Comparison of ENCODE assay signal across 26 mouse cellular contexts in the genomic region with DNA sequence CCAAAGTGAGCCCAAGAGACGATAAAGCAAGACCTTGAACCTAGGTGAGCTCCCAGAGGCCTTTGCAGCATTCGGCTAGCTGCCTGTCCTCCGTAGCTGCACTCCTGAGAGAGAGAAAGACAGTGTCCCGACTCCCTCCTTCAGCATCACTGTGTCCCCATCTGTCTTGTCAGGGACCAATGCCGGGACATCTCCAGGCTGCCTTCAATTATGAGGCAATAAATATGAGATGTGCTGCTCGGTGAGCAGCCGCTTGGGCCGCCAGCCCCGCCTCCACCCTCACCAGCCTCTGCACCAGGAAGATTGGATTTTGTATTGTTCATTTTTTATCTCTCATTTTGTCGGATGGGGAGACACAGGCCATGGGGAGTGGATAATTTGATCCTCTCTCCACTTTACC. TPM values are rescaled to one million over a fixed set of nuclear protein-coding genes. Genes with fewer than 3 reads are reported as not detected.
DNase-seq lines count a peak whose midpoint lies in the region; ATAC-seq and TF ChIP-seq lines count a peak whose summit lies in the region.
"Had no signal": no experiment of that assay in that cellular context is flagged by ENCODE, and none has a peak within 500 bp of the region (broad histone marks: within the 10 kb centered on the region; RNA-seq: fewer than 3 reads in every experiment).

No protein-coding gene starts in this region.

- 81% methylated on average over 10 of the region's 10 CpGs for WGBS in hindbrain, embryonic 10.5 days
- WGBS in hindbrain, postnatal 0 days, result 62% methylated on average over 10 of the region's 10 CpGs
- 44% methylated on average over 10 of the region's 10 CpGs for WGBS in hindbrain, embryonic 14.5 days
- 43% methylated on average over 10 of the region's 10 CpGs for WGBS in neural tube, embryonic 14.5 days
- 76% methylated on average over 10 of the region's 10 CpGs for WGBS in heart, embryonic 11.5 days (ENCODE audit: insufficient replicate concordance)

- no peak for TF ChIP-seq CTCF in hindbrain, postnatal 0 days (IDR thresholded peaks at IDR 0.05; ENCODE audit: low read depth)
- no peak for TF ChIP-seq CTCF in brain, embryonic 14.5 days (IDR thresholded peaks at IDR 0.05; ENCODE audit: borderline replicate concordance, extremely low read depth, insufficient read depth, insufficient read length)

- no peak overlapping the region for H3K4me2 ChIP-seq in hindbrain, postnatal 0 days (ENCODE audit: low read depth, low read length)
- H3K4me2 ChIP-seq in hindbrain, embryonic 14.5 days (replicated peaks), result no peak overlapping the region
- no peak overlapping the region for H3K4me2 ChIP-seq in neural tube, embryonic 14.5 days (ENCODE audit: low read depth, low read length)
- no peak overlapping the region for H3K4me2 ChIP-seq in heart, embryonic 11.5 days
- H3K4me2 ChIP-seq: embryonic facial prominence, embryonic 12.5 days; forebrain, embryonic 15.5 days; heart, embryonic 13.5 days had no signal

- no peak overlapping the region for H3K4me3 ChIP-seq in hindbrain, embryonic 10.5 days
- no peak overlapping the region for H3K4me3 ChIP-seq in hindbrain, postnatal 0 days (ENCODE audit: low read length)
- H3K4me3 ChIP-seq in hindbrain, embryonic 14.5 days (replicated peaks; ENCODE audit: low read length), result no peak overlapping the region
- no peak overlapping the region for H3K4me3 ChIP-seq in neural tube, embryonic 14.5 days (ENCODE audit: low read depth, low read length)
- H3K4me3 ChIP-seq in heart, embryonic 11.5 days (ENCODE audit: low read depth, low read length), result no peak overlapping the region
- H3K4me3 ChIP-seq: embryonic facial prominence, embryonic 12.5 days; forebrain, embryonic 15.5 days; heart, embryonic 13.5 days had no signal

- H3K9me3 ChIP-seq in hindbrain, embryonic 10.5 days, result no peaks in the 10 kb centered on the region
- H3K9me3 ChIP-seq in hindbrain, postnatal 0 days (ENCODE audit: low read length), result no peaks in the 10 kb centered on the region
- no peaks in the 10 kb centered on the region for H3K9me3 ChIP-seq in hindbrain, embryonic 14.5 days (ENCODE audit: control insufficient read depth, low read length)
- no peaks in the 10 kb centered on the region for H3K9me3 ChIP-seq in neural tube, embryonic 14.5 days (ENCODE audit: control insufficient read depth, low read length)
- peaks cover 2% of the 10 kb centered on the region; the same call in 1 of the 2 replicates for H3K9me3 ChIP-seq in heart, embryonic 11.5 days (replicated peaks; ENCODE audit: control insufficient read depth, low read length)
- H3K9me3 ChIP-seq: embryonic facial prominence, embryonic 12.5 days; forebrain, embryonic 15.5 days; heart, embryonic 13.5 days had no signal

- TF ChIP-seq POLR2A in brain, embryonic 14.5 days (IDR thresholded peaks at IDR 0.05; ENCODE audit: borderline replicate concordance, extremely low read depth, insufficient read depth, insufficient read length, poor library complexity, severe bottlenecking), result no peak

- peaks cover 15% of the 10 kb centered on the region; the same call in 1 of the 2 replicates for H3K27me3 ChIP-seq in hindbrain, embryonic 10.5 days (ENCODE audit: insufficient read depth, poor library complexity, severe bottlenecking)
- H3K27me3 ChIP-seq in hindbrain, postnatal 0 days (ENCODE audit: insufficient read depth, low read length), result no peaks in the 10 kb centered on the region
- no peaks in the 10 kb centered on the region for H3K27me3 ChIP-seq in hindbrain, embryonic 14.5 days (ENCODE audit: control insufficient read depth, insufficient read depth, low read length)
- no peaks in the 10 kb centered on the region for H3K27me3 ChIP-seq in neural tube, embryonic 14.5 days (ENCODE audit: control insufficient read depth, insufficient read depth, low read length)
- H3K27me3 ChIP-seq in heart, embryonic 11.5 days (ENCODE audit: control insufficient read depth, insufficient read depth, low read length), result peaks cover 7% of the 10 kb centered on the region; the same call in 1 of the 2 replicates
- H3K27me3 ChIP-seq: forebrain, embryonic 15.5 days had no signal

- H3K27ac ChIP-seq in hindbrain, embryonic 10.5 days, result 0 out of 2 replicates have a peak overlapping the region, but pooled peaks have one; percentile 29
- H3K27ac ChIP-seq in hindbrain, postnatal 0 days, result no peak overlapping the region
- H3K27ac ChIP-seq in hindbrain, embryonic 14.5 days, result peak overlapping the region; percentile 61
- H3K27ac ChIP-seq in neural tube, embryonic 14.5 days (ENCODE audit: low read depth, low read length), result peak overlapping the region; percentile 68
- no peak overlapping the region for H3K27ac ChIP-seq in heart, embryonic 11.5 days (ENCODE audit: low read depth, low read length)
- H3K27ac ChIP-seq: embryonic facial prominence, embryonic 12.5 days; forebrain, embryonic 15.5 days; heart, embryonic 13.5 days had no signal

- H3K4me1 ChIP-seq in hindbrain, embryonic 10.5 days (replicated peaks), result peaks cover 34% of the 10 kb centered on the region
- H3K4me1 ChIP-seq in hindbrain, postnatal 0 days (ENCODE audit: insufficient read depth, low read length), result no peaks in the 10 kb centered on the region
- H3K4me1 ChIP-seq in hindbrain, embryonic 14.5 days (replicated peaks; ENCODE audit: control insufficient read depth, insufficient read depth, low read length), result peaks cover 14% of the 10 kb centered on the region; the same call in 1 of the 2 replicates
- H3K4me1 ChIP-seq in neural tube, embryonic 14.5 days (ENCODE audit: control insufficient read depth, insufficient read depth, low read length), result peaks cover 9% of the 10 kb centered on the region; the same call in 1 of the 2 replicates
- 0 out of 2 replicates have a peak, but pooled peaks cover 6% of the 10 kb centered on the region for H3K4me1 ChIP-seq in heart, embryonic 11.5 days (ENCODE audit: control insufficient read depth, insufficient read depth, low read length)

- H3K36me3 ChIP-seq in hindbrain, embryonic 10.5 days, result no peaks in the 10 kb centered on the region
- H3K36me3 ChIP-seq in hindbrain, postnatal 0 days (ENCODE audit: insufficient read depth, low read length), result no peaks in the 10 kb centered on the region
- H3K36me3 ChIP-seq in hindbrain, embryonic 14.5 days (replicated peaks; ENCODE audit: control insufficient read depth, insufficient read depth), result no peaks in the 10 kb centered on the region
- no peaks in the 10 kb centered on the region for H3K36me3 ChIP-seq in neural tube, embryonic 14.5 days (ENCODE audit: control insufficient read depth, insufficient read depth, low read length)
- no peaks in the 10 kb centered on the region for H3K36me3 ChIP-seq in heart, embryonic 11.5 days (ENCODE audit: control insufficient read depth, insufficient read depth, low read length)
- H3K36me3 ChIP-seq: embryonic facial prominence, embryonic 12.5 days; forebrain, embryonic 15.5 days; heart, embryonic 13.5 days had no signal

- DNase-seq in hindbrain, embryonic 10.5 days (ENCODE audit: low spot score), result no peak
- no peak for DNase-seq in hindbrain, postnatal 0 days (ENCODE audit: low spot score)
- DNase-seq in brain, embryonic 14.5 days (ENCODE audit: low read depth), result peak; percentile 28
- no peak for DNase-seq in hindbrain, embryonic 14.5 days (ENCODE audit: low spot score)
- DNase-seq in embryo, embryonic 9.5 days (ENCODE audit: extremely low spot score), result no peak
- DNase-seq: adrenal gland, adult 2 months; adrenal gland, postnatal 25 days; cerebellum, adult 2 months; cerebellum, postnatal 14 days; embryo, embryonic 11 days; gastrocnemius, postnatal 14 days; heart, postnatal 36 days had no signal

- no peak for ATAC-seq in hindbrain, postnatal 0 days
- peak; percentile 47 for ATAC-seq in hindbrain, embryonic 14.5 days (ENCODE audit: low FRiP score)
- peak; percentile 52 for ATAC-seq in neural tube, embryonic 14.5 days (ENCODE audit: low read depth)
- no peak for ATAC-seq in heart, embryonic 11.5 days (replicated peaks; ENCODE audit: insufficient number of reproducible peaks, low FRiP score, low TSS enrichment)
- ATAC-seq: forebrain, embryonic 15.5 days; intestine, embryonic 16.5 days had no signal

- no peak overlapping the region for H3K9ac ChIP-seq in hindbrain, postnatal 0 days (replicated peaks; ENCODE audit: low read length)
- H3K9ac ChIP-seq in hindbrain, embryonic 14.5 days, result no peak overlapping the region
- no peak overlapping the region for H3K9ac ChIP-seq in neural tube, embryonic 14.5 days (replicated peaks; ENCODE audit: low read depth, low read length)
- no peak overlapping the region for H3K9ac ChIP-seq in heart, embryonic 11.5 days (ENCODE audit: low read depth, low read length)
- H3K9ac ChIP-seq: embryonic facial prominence, embryonic 12.5 days; forebrain, embryonic 15.5 days; heart, embryonic 13.5 days had no signal

RNA-seq across cellular contexts. Expression of gene Olfr521, which starts 27.5 kb away (rescaled TPM):
- polyA plus RNA-seq in hindbrain, embryonic 10.5 days (2016; fragmentation: Nextera tagmentation; extraction: Ambion mirVana), result not detected in 2 replicates
- not detected in 2 replicates for total RNA-seq in hindbrain, postnatal 0 days (2014; rRNA removed)
- not detected in 2 replicates for polyA plus RNA-seq in hindbrain, postnatal 0 days (2015; fragmentation: Nextera tagmentation; extraction: Ambion mirVana)
- not detected in 2 replicates for polyA plus RNA-seq in brain, embryonic 14.5 days (2012; rRNA removed)
- not detected in 2 replicates for polyA plus RNA-seq in hindbrain, embryonic 14.5 days (2014; fragmentation: Nextera tagmentation; extraction: Ambion mirVana)
- polyA plus RNA-seq in neural tube, embryonic 14.5 days (2014; fragmentation: Nextera tagmentation; extraction: Ambion mirVana), result not detected in 2 replicates
- not detected in 2 replicates for polyA plus RNA-seq in heart, embryonic 11.5 days (2014; fragmentation: Nextera tagmentation; extraction: Ambion mirVana)
- total RNA-seq: adrenal gland, adult 2 months; adrenal gland, postnatal 25 days; common myeloid progenitor, adult 5-6 weeks; gastrocnemius, adult 18-20 months; gastrocnemius, postnatal 14 days; granulocyte monocyte progenitor cell, adult 5-6 weeks; heart, adult 8-10 months; heart, postnatal 36 days; MEL had no signal
- polyA plus RNA-seq: adrenal gland, adult 2 months; C2C12; cerebellum, adult 2 months; embryonic facial prominence, embryonic 12.5 days; forebrain, embryonic 11.5 days; forebrain, embryonic 15.5 days; heart, embryonic 13.5 days; heart, postnatal 0 days; intestine, embryonic 16.5 days had no signal

RNA-seq across cellular contexts. Expression of gene Neu3, which starts 37.4 kb away (rescaled TPM):
- polyA plus RNA-seq in hindbrain, embryonic 10.5 days (2016; fragmentation: Nextera tagmentation; extraction: Ambion mirVana), result 1.9 and 2.1 TPM in 2 replicates
- 1.3 and 2.1 TPM in 2 replicates for total RNA-seq in hindbrain, postnatal 0 days (2014; rRNA removed)
- 1.6 and 2.1 TPM in 2 replicates for polyA plus RNA-seq in hindbrain, postnatal 0 days (2015; fragmentation: Nextera tagmentation; extraction: Ambion mirVana)
- polyA plus RNA-seq in brain, embryonic 14.5 days (2012; rRNA removed), result 1.7 and 2.2 TPM in 2 replicates
- polyA plus RNA-seq in hindbrain, embryonic 14.5 days (2014; fragmentation: Nextera tagmentation; extraction: Ambion mirVana), result 1.3 and 2.2 TPM in 2 replicates
- 2.1 and 2.4 TPM in 2 replicates for polyA plus RNA-seq in neural tube, embryonic 14.5 days (2014; fragmentation: Nextera tagmentation; extraction: Ambion mirVana)
- polyA plus RNA-seq in heart, embryonic 11.5 days (2014; fragmentation: Nextera tagmentation; extraction: Ambion mirVana), result 2.9 and 3.2 TPM in 2 replicates

Comparison
In these comparisons a context has a peak if more than half of its experiments do, and no peak if none do; other contexts are left out.
1. H3K27ac ChIP-seq: peak in hindbrain, embryonic 10.5 days (single experiment), hindbrain, embryonic 14.5 days (single experiment) and neural tube, embryonic 14.5 days (single experiment); none in hindbrain, postnatal 0 days (single experiment) and heart, embryonic 11.5 days (single experiment).
2. ATAC-seq: peak in hindbrain, embryonic 14.5 days (single experiment) and neural tube, embryonic 14.5 days (single experiment); none in hindbrain, postnatal 0 days (single experiment) and heart, embryonic 11.5 days (single experiment).